In the genomic region with DNA sequence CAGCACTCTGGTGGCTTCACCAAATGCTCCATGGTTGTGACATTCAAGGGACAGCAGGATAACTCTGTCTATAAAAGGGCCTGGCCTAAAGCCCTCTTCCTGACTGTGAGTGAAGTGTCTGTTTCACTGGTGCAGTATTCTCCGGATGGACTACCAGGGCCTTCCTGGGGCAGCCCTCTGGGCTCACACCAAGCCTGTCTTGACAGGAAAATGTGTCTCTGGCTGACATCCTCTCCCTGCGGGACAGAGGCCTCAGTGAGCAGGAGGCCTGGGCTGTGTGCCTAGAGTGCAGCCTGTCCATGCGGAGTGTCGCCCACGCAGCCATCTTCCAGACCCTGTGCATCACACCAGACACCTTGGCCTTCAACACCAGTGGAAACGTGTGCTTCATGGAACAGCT, we compare ENCODE assay signal across 17 mouse cellular contexts. TPM values are rescaled to one million over a fixed set of nuclear protein-coding genes. Genes with fewer than 3 reads are reported as not detected.
"Had no signal": no experiment of that assay in that cellular context is flagged by ENCODE, and none has a peak within 500 bp of the region (broad histone marks: within the 10 kb centered on the region; RNA-seq: fewer than 3 reads in every experiment).

No protein-coding gene starts in this region.

- DNase-seq: kidney, postnatal 14 days; layer of hippocampus, postnatal 36 days; lung, adult 2 months; lung, postnatal 36 days; right cerebral cortex, postnatal 14 days; thymus, postnatal 4 days had no signal

- H3K27ac ChIP-seq: limb, embryonic 13.5 days; liver, embryonic 15.5 days; midbrain, embryonic 10.5 days; midbrain, embryonic 15.5 days; neural tube, embryonic 13.5 days had no signal

- H3K4me1 ChIP-seq: liver, embryonic 15.5 days had no signal

- H3K9ac ChIP-seq: limb, embryonic 13.5 days; liver, embryonic 15.5 days; midbrain, embryonic 15.5 days; neural tube, embryonic 13.5 days had no signal

- H3K36me3 ChIP-seq: limb, embryonic 13.5 days; liver, embryonic 15.5 days; midbrain, embryonic 10.5 days; midbrain, embryonic 15.5 days; neural tube, embryonic 13.5 days had no signal

- H3K4me3 ChIP-seq: limb, embryonic 13.5 days; liver, embryonic 15.5 days; midbrain, embryonic 10.5 days; midbrain, embryonic 15.5 days; neural tube, embryonic 13.5 days had no signal

RNA-seq across cellular contexts. Expression of a gene that starts 6.4 kb away (rescaled TPM):
- polyA plus RNA-seq: liver, embryonic 11.5 days; liver, embryonic 15.5 days had no signal

RNA-seq across cellular contexts. Expression of a gene that starts 42.7 kb away (rescaled TPM):
- total RNA-seq: layer of hippocampus, postnatal 36 days; left cerebral cortex, adult 8-10 months; left cerebral cortex, postnatal 36 days; megakaryocyte, adult 5-6 weeks had no signal
- polyA plus RNA-seq: liver, embryonic 11.5 days; liver, embryonic 15.5 days; lung, adult 2 months; lung, postnatal 0 days; midbrain, embryonic 15.5 days; neural tube, embryonic 13.5 days; stomach, embryonic 16.5 days had no signal
